In the genomic region with DNA sequence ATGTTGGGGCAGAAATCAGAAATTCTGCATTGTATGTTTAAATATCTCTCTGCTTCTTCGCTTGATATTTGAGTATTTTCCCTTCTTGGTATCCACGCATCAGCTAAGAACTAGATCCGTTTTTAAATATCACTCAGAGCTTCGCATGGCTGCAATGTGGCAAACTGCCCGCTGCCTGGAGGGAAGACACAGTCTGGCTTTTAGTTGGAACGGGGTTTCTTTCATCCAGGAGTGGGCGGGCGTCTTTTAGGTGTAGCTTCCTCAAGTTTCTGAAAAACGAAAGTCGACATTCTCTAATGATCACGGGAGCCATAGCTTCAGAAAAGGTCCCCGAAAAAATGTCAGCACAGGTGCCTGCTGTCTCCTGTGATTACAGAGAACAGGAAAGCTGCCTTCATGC, we compare ENCODE assay signal across 12 mouse cellular contexts. TPM values are rescaled to one million over a fixed set of nuclear protein-coding genes. Genes with fewer than 3 reads are reported as not detected.
A peak's percentile ranks its signal among the peaks of the same experiment; 100 is the strongest.
DNase-seq lines count a peak whose midpoint lies in the region; ATAC-seq lines count a peak whose summit lies in the region.
"Had no signal": no experiment of that assay in that cellular context is flagged by ENCODE, and none has a peak within 500 bp of the region (broad histone marks: within the 10 kb centered on the region; RNA-seq: fewer than 3 reads in every experiment).

No protein-coding gene starts in this region.

- H3K4me3 ChIP-seq in stomach, embryonic 15.5 days (replicated peaks) = no peak overlapping the region
- no peak overlapping the region for H3K4me3 ChIP-seq in limb, embryonic 10.5 days
- H3K4me3 ChIP-seq: liver, embryonic 15.5 days had no signal

- no peaks in the 10 kb centered on the region for H3K9me3 ChIP-seq in stomach, embryonic 15.5 days
- H3K9me3 ChIP-seq in limb, embryonic 10.5 days (replicated peaks) = no peaks in the 10 kb centered on the region
- H3K9me3 ChIP-seq: liver, embryonic 15.5 days had no signal

- H3K27ac ChIP-seq in stomach, embryonic 15.5 days = no peak overlapping the region
- no peak overlapping the region for H3K27ac ChIP-seq in limb, embryonic 10.5 days
- H3K27ac ChIP-seq: liver, embryonic 15.5 days had no signal

- H3K36me3 ChIP-seq in stomach, embryonic 15.5 days = no peaks in the 10 kb centered on the region
- no peaks in the 10 kb centered on the region for H3K36me3 ChIP-seq in limb, embryonic 10.5 days
- H3K36me3 ChIP-seq: liver, embryonic 15.5 days had no signal

- H3K27me3 ChIP-seq in stomach, embryonic 15.5 days (replicated peaks) = no peaks in the 10 kb centered on the region
- no peaks in the 10 kb centered on the region for H3K27me3 ChIP-seq in limb, embryonic 10.5 days (ENCODE audit: low read depth, poor library complexity, severe bottlenecking)
- H3K27me3 ChIP-seq: liver, embryonic 15.5 days had no signal

- H3K4me2 ChIP-seq in stomach, embryonic 15.5 days = peak overlapping the region; percentile 35; the same call in 1 of the 2 replicates
- H3K4me2 ChIP-seq: liver, embryonic 15.5 days had no signal

- ATAC-seq in stomach, embryonic 15.5 days (ENCODE audit: insufficient read depth, low FRiP score, low read depth) = no peak

- no peak overlapping the region for H3K9ac ChIP-seq in stomach, embryonic 15.5 days
- H3K9ac ChIP-seq: liver, embryonic 15.5 days had no signal

- H3K4me1 ChIP-seq in stomach, embryonic 15.5 days = no peaks in the 10 kb centered on the region
- H3K4me1 ChIP-seq in limb, embryonic 10.5 days = no peaks in the 10 kb centered on the region
- H3K4me1 ChIP-seq: liver, embryonic 15.5 days had no signal

- 57% methylated on average over 12 of the region's 12 CpGs for WGBS in stomach, embryonic 15.5 days
- WGBS in limb, embryonic 10.5 days = 80% methylated on average over 12 of the region's 12 CpGs

- peak; percentile 4 for DNase-seq in adrenal gland, postnatal 25 days
- no peak for DNase-seq in adrenal gland, postnatal 14 days
- DNase-seq in left cerebral cortex, adult 18-20 months (ENCODE audit: low spot score in 2 of 2) = peak; percentile 20 to 60
- no peak for DNase-seq in left cerebral cortex, adult 11 months (ENCODE audit: low spot score)
- DNase-seq in layer of hippocampus, postnatal 10 days (ENCODE audit: low spot score in 2 of 2) = peak; percentile 19 to 26
- no peak for DNase-seq in limb, embryonic 10.5 days (ENCODE audit: low spot score)
- no peak for DNase-seq in adrenal gland, adult 2 months
- DNase-seq: spleen, adult 18-20 months had no signal

RNA-seq across cellular contexts. Expression of a gene that starts 1.4 kb away (rescaled TPM):
- total RNA-seq in adrenal gland, postnatal 25 days (2021) = not detected in 2 replicates
- not detected in 2 replicates for total RNA-seq in adrenal gland, postnatal 14 days (2021)
- under 1 TPM; 0.05 to 0.07 TPM for total RNA-seq in left cerebral cortex, adult 18-20 months (2021)
- total RNA-seq in layer of hippocampus, postnatal 10 days (2021) = under 1 TPM in 1 of 2 experiments, not detected in 1; 0.02 TPM
- not detected in 2 replicates for polyA plus RNA-seq in stomach, embryonic 15.5 days (2015; fragmentation: Nextera tagmentation; extraction: Ambion mirVana)
- not detected in 2 replicates for polyA plus RNA-seq in limb, embryonic 10.5 days (2016; fragmentation: Nextera tagmentation; extraction: Ambion mirVana)
- total RNA-seq in adrenal gland, adult 2 months (2021) = not detected
- polyA plus RNA-seq in adrenal gland, adult 2 months (2012; rRNA removed) = not detected in 2 replicates
- total RNA-seq: monocyte, adult 5-6 weeks had no signal

RNA-seq across cellular contexts. Expression of a gene that starts 14.2 kb away (rescaled TPM):
- not detected in 2 replicates for total RNA-seq in adrenal gland, postnatal 25 days (2021)
- not detected in 2 replicates for total RNA-seq in adrenal gland, postnatal 14 days (2021)
- total RNA-seq in left cerebral cortex, adult 18-20 months (2021) = not detected
- not detected for total RNA-seq in layer of hippocampus, postnatal 10 days (2021)
- polyA plus RNA-seq in stomach, embryonic 15.5 days (2015; fragmentation: Nextera tagmentation; extraction: Ambion mirVana) = not detected in 2 replicates
- not detected in 2 replicates for polyA plus RNA-seq in limb, embryonic 10.5 days (2016; fragmentation: Nextera tagmentation; extraction: Ambion mirVana)
- total RNA-seq in adrenal gland, adult 2 months (2021) = not detected
- polyA plus RNA-seq in adrenal gland, adult 2 months (2012; rRNA removed) = not detected in 2 replicates
- total RNA-seq: monocyte, adult 5-6 weeks had no signal
- polyA plus RNA-seq: gonadal fat pad, adult 2 months; liver, embryonic 15.5 days had no signal

RNA-seq across cellular contexts. Expression of a gene that starts 33.7 kb away (rescaled TPM):
- not detected in 2 replicates for total RNA-seq in adrenal gland, postnatal 25 days (2021)
- total RNA-seq in adrenal gland, postnatal 14 days (2021) = not detected in 2 replicates
- not detected for total RNA-seq in left cerebral cortex, adult 18-20 months (2021)
- total RNA-seq in layer of hippocampus, postnatal 10 days (2021) = not detected
- not detected in 2 replicates for polyA plus RNA-seq in stomach, embryonic 15.5 days (2015; fragmentation: Nextera tagmentation; extraction: Ambion mirVana)
- polyA plus RNA-seq in limb, embryonic 10.5 days (2016; fragmentation: Nextera tagmentation; extraction: Ambion mirVana) = not detected in 2 replicates
- not detected for total RNA-seq in adrenal gland, adult 2 months (2021)
- not detected in 2 replicates for polyA plus RNA-seq in adrenal gland, adult 2 months (2012; rRNA removed)
- total RNA-seq: monocyte, adult 5-6 weeks had no signal
- polyA plus RNA-seq: gonadal fat pad, adult 2 months; liver, embryonic 15.5 days had no signal

Comparison
In these comparisons a context has a peak if more than half of its experiments do, and no peak if none do; other contexts are left out.
1. DNase-seq: peak in adrenal gland, postnatal 25 days (single experiment), left cerebral cortex, adult 18-20 months (2 of 2) and layer of hippocampus, postnatal 10 days (2 of 2); none in adrenal gland, postnatal 14 days (single experiment), left cerebral cortex, adult 11 months (single experiment), limb, embryonic 10.5 days (single experiment) and adrenal gland, adult 2 months (single experiment).